Mouse (Mus musculus) midbrain, embryonic 11.5 days (tissue): ENCODE data around the gene Acot7. TPM values are rescaled to one million over a fixed set of nuclear protein-coding genes. Genes with fewer than 3 reads are reported as not detected.

Experiments
- ATAC-seq: fragments of 200-750 bp; cut with Nextera tagmentation; 2 replicates; pipeline ENCODE4 v1.8.0; 2017; ENCODE audit warnings: moderate TSS enrichment, moderate library complexity; ENCODE audit not compliant: low FRiP score
- DNase-seq: peaks from one replicate; pipeline ENCODE4 v3.0.0; 2015; ENCODE audit warnings: low spot score; ENCODE audit errors: missing footprints
- H3K27ac ChIP-seq: fragments of 300-500 bp; sonication (generic); 2 replicates; pipeline ENCODE4 v1.5.1; 2014; ENCODE audit warnings: low read depth, low read length
- H3K27me3 ChIP-seq: fragments of 300-500 bp; sonication (generic); 2 replicates; pipeline ENCODE4 v1.6.1; 2014; ENCODE audit warnings: mild to moderate bottlenecking, low read length, moderate library complexity, mixed read lengths; ENCODE audit not compliant: control insufficient read depth, insufficient read depth
- H3K36me3 ChIP-seq: fragments of 300-500 bp; sonication (generic); 2 replicates; pipeline ENCODE4 v1.6.1; 2014; ENCODE audit warnings: mild to moderate bottlenecking, low read length, moderate library complexity, mixed read lengths; ENCODE audit not compliant: control insufficient read depth, insufficient read depth
- H3K4me1 ChIP-seq: fragments of 300-500 bp; sonication (generic); 2 replicates; pipeline ENCODE4 v1.6.1; 2014; ENCODE audit warnings: low read length; ENCODE audit not compliant: control insufficient read depth, insufficient read depth
- H3K4me2 ChIP-seq: fragments of 300-500 bp; sonication (generic); 2 replicates; pipeline ENCODE4 v1.6.1; 2014; ENCODE audit warnings: mild to moderate bottlenecking, moderate library complexity
- H3K4me3 ChIP-seq: fragments of 300-500 bp; sonication (generic); 2 replicates; pipeline ENCODE4 v1.5.1; 2014; ENCODE audit warnings: low read depth, low read length
- H3K9ac ChIP-seq: fragments of 300-500 bp; sonication (generic); 2 replicates; pipeline ENCODE4 v1.6.1; 2014; ENCODE audit warnings: low read length
- H3K9me3 ChIP-seq: fragments of 300-500 bp; sonication (generic); 2 replicates; pipeline ENCODE4 v1.6.1; 2016; ENCODE audit warnings: low read length; ENCODE audit not compliant: control insufficient read depth
- WGBS: fragments of 180-500 bp; shearing (Covaris S2); extraction: QIAGEN DNeasy Blood & Tissue Kit; methylation state at CpG from one replicate; pipeline ENCODE4 v1.1.7; 2014; 5-methylcytosine and 5-hydroxymethylcytosine counted together
- polyA plus RNA-seq: library from polyadenylated mRNA; unstranded; fragments of >200 nt; fragmentation: Nextera tagmentation; extraction: Ambion mirVana; gene quantifications from 2 replicates; pipeline ENCODE4 v1.2.1, GENCODE M21; 2014

Gene Acot7
- polyA plus RNA-seq, 1 experiment from 2014 or later: 93.5 TPM

- no peak overlapping the region for H3K4me3 ChIP-seq
- ATAC-seq (no peak; the same call in 1 of the 2 replicates), DNase-seq (no peak)
- H3K27me3 ChIP-seq: no peaks in the 10 kb centered on the region
- H3K36me3 ChIP-seq: no peaks in the 10 kb centered on the region
- no peak overlapping the region for H3K27ac ChIP-seq
- H3K9me3 ChIP-seq: no peaks in the 10 kb centered on the region
- H3K9ac ChIP-seq: no peak overlapping the region
- 75% methylated on average over 7 of the region's 7 CpGs for WGBS
- peaks cover 19% of the 10 kb centered on the region for H3K4me1 ChIP-seq
- H3K4me2 ChIP-seq: no peak overlapping the region
Observed at GRCm38 (mm10) chr4:152184353-152185035, 6.6 kb downstream of the Acot7 start.

- H3K4me1 ChIP-seq: peaks cover 18% of the 10 kb centered on the region
- H3K9ac ChIP-seq: peak overlapping the region; percentile 43; the same call in 1 of the 2 replicates
- no peaks in the 10 kb centered on the region for H3K27me3 ChIP-seq
- no peaks in the 10 kb centered on the region for H3K36me3 ChIP-seq
- H3K27ac ChIP-seq: no peak overlapping the region
- ATAC-seq (peak; percentile 68), DNase-seq (no peak)
- WGBS: 3% methylated on average over 3 of the region's 3 CpGs
- no peaks in the 10 kb centered on the region for H3K9me3 ChIP-seq
- H3K4me2 ChIP-seq: peak overlapping the region; percentile 32
- H3K4me3 ChIP-seq: no peak overlapping the region
Observed at GRCm38 (mm10) chr4:152185137-152185509, 7.2 kb downstream of the Acot7 start.

- Histone ChIP-seq H3K9ac (peak overlapping the region; percentile 43), H3K36me3 (no peaks in the 10 kb centered on the region), H3K4me3 (no peak overlapping the region), H3K27ac (no peak overlapping the region), H3K4me2 (peak overlapping the region; percentile 32), H3K9me3 (no peaks in the 10 kb centered on the region), H3K27me3 (no peaks in the 10 kb centered on the region), H3K4me1 (peaks cover 18% of the 10 kb centered on the region)
- DNase-seq (peak; percentile 93), ATAC-seq (peak; percentile 43; the same call in 1 of the 2 replicates)
- 4% methylated on average over 19 of the region's 19 CpGs for WGBS
Observed at GRCm38 (mm10) chr4:152185510-152186204, 7.7 kb downstream of the Acot7 start.

- Histone ChIP-seq H3K4me2 (peak overlapping the region; percentile 32), H3K4me3 (no peak overlapping the region), H3K27ac (no peak overlapping the region), H3K4me1 (peaks cover 18% of the 10 kb centered on the region), H3K27me3 (no peaks in the 10 kb centered on the region), H3K9ac (peak overlapping the region; percentile 43), H3K9me3 (no peaks in the 10 kb centered on the region), H3K36me3 (no peaks in the 10 kb centered on the region)
- 46% methylated on average over 14 of the region's 14 CpGs for WGBS
- DNase-seq: no peak
- peak; percentile 17; the same call in 1 of the 2 replicates for ATAC-seq
Observed at GRCm38 (mm10) chr4:152186205-152187082, 8.5 kb downstream of the Acot7 start.

GRCm38 (mm10) chr4:152187142-152187541, 9.2 kb downstream of the Acot7 start:
- Histone ChIP-seq H3K9ac (no peak overlapping the region), H3K27me3 (no peaks in the 10 kb centered on the region), H3K4me2 (no peak overlapping the region), H3K27ac (no peak overlapping the region), H3K36me3 (no peaks in the 10 kb centered on the region), H3K4me3 (no peak overlapping the region), H3K4me1 (peaks cover 18% of the 10 kb centered on the region), H3K9me3 (no peaks in the 10 kb centered on the region)
- ATAC-seq: no peak
- no peak for DNase-seq
- WGBS: 90% methylated on average over 9 of the region's 9 CpGs

GRCm38 (mm10) chr4:152188651-152189050, 10.7 kb downstream of the Acot7 start:
- Histone ChIP-seq H3K4me2 (no peak overlapping the region), H3K9me3 (no peaks in the 10 kb centered on the region), H3K36me3 (no peaks in the 10 kb centered on the region), H3K4me3 (no peak overlapping the region), H3K4me1 (peaks cover 18% of the 10 kb centered on the region), H3K27me3 (no peaks in the 10 kb centered on the region), H3K27ac (no peak overlapping the region), H3K9ac (no peak overlapping the region)
- no peak for ATAC-seq
- WGBS: 94% methylated on average over 2 of the region's 2 CpGs
- DNase-seq: no peak

- no peaks in the 10 kb centered on the region for H3K27me3 ChIP-seq
- no peak for DNase-seq
- no peak overlapping the region for H3K27ac ChIP-seq
- WGBS: 85% methylated on average over 6 of the region's 6 CpGs
- no peaks in the 10 kb centered on the region for H3K9me3 ChIP-seq
- H3K9ac ChIP-seq: no peak overlapping the region
- peaks cover 18% of the 10 kb centered on the region for H3K4me1 ChIP-seq
- H3K4me2 ChIP-seq: no peak overlapping the region
- no peaks in the 10 kb centered on the region for H3K36me3 ChIP-seq
- no peak overlapping the region for H3K4me3 ChIP-seq
- ATAC-seq: no peak
Observed at GRCm38 (mm10) chr4:152189071-152189470, 11.1 kb downstream of the Acot7 start.

GRCm38 (mm10) chr4:152189691-152190090, 11.8 kb downstream of the Acot7 start:
- WGBS: 94% methylated on average over 4 of the region's 4 CpGs
- H3K27me3 ChIP-seq: no peaks in the 10 kb centered on the region
- H3K9ac ChIP-seq: no peak overlapping the region
- H3K36me3 ChIP-seq: no peaks in the 10 kb centered on the region
- no peak overlapping the region for H3K4me3 ChIP-seq
- H3K4me1 ChIP-seq: peaks cover 18% of the 10 kb centered on the region
- ATAC-seq (no peak), DNase-seq (no peak)
- no peaks in the 10 kb centered on the region for H3K9me3 ChIP-seq
- no peak overlapping the region for H3K4me2 ChIP-seq
- H3K27ac ChIP-seq: no peak overlapping the region
